Mouse (Mus musculus): ENCODE results near the gene Ndufa5. TPM values are rescaled to one million over a fixed set of nuclear protein-coding genes. Genes with fewer than 3 reads are reported as not detected.

Gene Ndufa5
- total RNA-seq (2018; cell fraction: chromatin; rRNA removed) = 10 to 100 TPM in 5 of 26 experiments, 1 to 10 TPM in 19, not detected in 2; 3.6 to 24.4 (median 7.5) TPM
- 100 to 1,000 TPM in 25 of 26 experiments, 10 to 100 TPM in 1; 93.6 to 193 (median 136) TPM for total RNA-seq (2018; cell fraction: cytosol; rRNA removed)
- total RNA-seq (2018; cell fraction: nucleus; rRNA removed) = 10 to 100 TPM in 25 of 26 experiments, 1 to 10 TPM in 1; 7.4 to 83.7 (median 30.0) TPM
- polyA plus RNA-seq (2018) = 69.6 to 126 TPM (median 88.2 TPM) in 3 replicates

GRCm38 (mm10) chr6:24527155-24528063, at the start of gene Ndufa5:
TSS of gene Ndufa5 (minus strand) at chr6:24528013.
- no peaks in the 10 kb centered on the region for H3K36me3 ChIP-seq (ENCODE audit: inconsistent target)
- under 1% methylated on average over 53 of the region's 53 CpGs for WGBS (ENCODE audit: missing documents)
- peak within 1 kb of the TSS; percentile 94 for H3K4me3 ChIP-seq (ENCODE audit: inconsistent target)
- peak within 1 kb of the TSS; percentile 17; the same call in 1 of the 2 replicates for H3K27ac ChIP-seq
- H3K79me2 ChIP-seq (ENCODE audit: inconsistent target) = peaks cover 16% of the 10 kb centered on the region; the same call in 1 of the 2 replicates

GRCm38 (mm10) chr6:24573319-24573718, 45.5 kb upstream of the Ndufa5 start:
- Histone ChIP-seq H3K36me3 (ENCODE audit: inconsistent target) (no peaks in the 10 kb centered on the region), H3K27ac (no peak overlapping the region), H3K79me2 (ENCODE audit: inconsistent target) (no peaks in the 10 kb centered on the region), H3K4me3 (ENCODE audit: inconsistent target) (no peak overlapping the region)

- no peak overlapping the region for H3K4me3 ChIP-seq (ENCODE audit: inconsistent target)
- no peaks in the 10 kb centered on the region for H3K36me3 ChIP-seq (ENCODE audit: inconsistent target)
- WGBS (ENCODE audit: missing documents) = 92% methylated on average over 14 of the region's 14 CpGs
Observed at GRCm38 (mm10) chr6:24572431-24572830, 44.6 kb upstream of the Ndufa5 start.

GRCm38 (mm10) chr6:24571126-24571525, 43.3 kb upstream of the Ndufa5 start:
- 52% methylated on average over 6 of the region's 6 CpGs for WGBS (ENCODE audit: missing documents)

More at GRCm38 (mm10) chr6:24572431-24572830, 44.6 kb upstream of the Ndufa5 start:
- Histone ChIP-seq H3K79me2 (ENCODE audit: inconsistent target) (no peaks in the 10 kb centered on the region), H3K27ac (no peak overlapping the region)

GRCm38 (mm10) chr6:24570278-24570677, 42.5 kb upstream of the Ndufa5 start:
- H3K4me3 ChIP-seq (ENCODE audit: inconsistent target) = no peak overlapping the region
- WGBS (ENCODE audit: missing documents) = 86% methylated on average over 11 of the region's 11 CpGs
- no peaks in the 10 kb centered on the region for H3K36me3 ChIP-seq (ENCODE audit: inconsistent target)
- no peak overlapping the region for H3K27ac ChIP-seq
- H3K79me2 ChIP-seq (ENCODE audit: inconsistent target) = no peaks in the 10 kb centered on the region

More at GRCm38 (mm10) chr6:24571126-24571525, 43.3 kb upstream of the Ndufa5 start:
- H3K79me2 ChIP-seq (ENCODE audit: inconsistent target) = no peaks in the 10 kb centered on the region
- no peak overlapping the region for H3K27ac ChIP-seq
- no peaks in the 10 kb centered on the region for H3K36me3 ChIP-seq (ENCODE audit: inconsistent target)
- H3K4me3 ChIP-seq (ENCODE audit: inconsistent target) = no peak overlapping the region

GRCm38 (mm10) chr6:24569711-24570110, 41.9 kb upstream of the Ndufa5 start:
- Histone ChIP-seq H3K36me3 (ENCODE audit: inconsistent target) (no peaks in the 10 kb centered on the region), H3K4me3 (ENCODE audit: inconsistent target) (no peak overlapping the region), H3K79me2 (ENCODE audit: inconsistent target) (no peaks in the 10 kb centered on the region), H3K27ac (no peak overlapping the region)
- 100% methylated on average over 1 of the region's 1 CpGs for WGBS (ENCODE audit: missing documents)

- no peaks in the 10 kb centered on the region for H3K36me3 ChIP-seq (ENCODE audit: inconsistent target)
- no peak overlapping the region for H3K4me3 ChIP-seq (ENCODE audit: inconsistent target)
- 81% methylated on average over 4 of the region's 5 CpGs for WGBS (ENCODE audit: missing documents)
- no peaks in the 10 kb centered on the region for H3K79me2 ChIP-seq (ENCODE audit: inconsistent target)
- no peak overlapping the region for H3K27ac ChIP-seq
Observed at GRCm38 (mm10) chr6:24568963-24569362, 41.1 kb upstream of the Ndufa5 start.

GRCm38 (mm10) chr6:24564886-24565285, 37.1 kb upstream of the Ndufa5 start:
- Histone ChIP-seq H3K4me3 (ENCODE audit: inconsistent target) (no peak overlapping the region), H3K79me2 (ENCODE audit: inconsistent target) (no peaks in the 10 kb centered on the region), H3K27ac (no peak overlapping the region), H3K36me3 (ENCODE audit: inconsistent target) (no peaks in the 10 kb centered on the region)
- 67% methylated on average over 1 of the region's 1 CpGs for WGBS (ENCODE audit: missing documents)

GRCm38 (mm10) chr6:24564081-24564480, 36.3 kb upstream of the Ndufa5 start:
- H3K4me3 ChIP-seq (ENCODE audit: inconsistent target) = no peak overlapping the region
- no peaks in the 10 kb centered on the region for H3K36me3 ChIP-seq (ENCODE audit: inconsistent target)
- no peaks in the 10 kb centered on the region for H3K79me2 ChIP-seq (ENCODE audit: inconsistent target)
- WGBS (ENCODE audit: missing documents) = 80% methylated on average over 7 of the region's 9 CpGs
- no peak overlapping the region for H3K27ac ChIP-seq

GRCm38 (mm10) chr6:24555488-24555887, 27.7 kb upstream of the Ndufa5 start:
- H3K36me3 ChIP-seq (ENCODE audit: inconsistent target) = no peaks in the 10 kb centered on the region
- 96% methylated on average over 2 of the region's 2 CpGs for WGBS (ENCODE audit: missing documents)
- H3K79me2 ChIP-seq (ENCODE audit: inconsistent target) = no peaks in the 10 kb centered on the region
- no peak overlapping the region for H3K27ac ChIP-seq
- no peak overlapping the region for H3K4me3 ChIP-seq (ENCODE audit: inconsistent target)

GRCm38 (mm10) chr6:24554427-24555086, 26.7 kb upstream of the Ndufa5 start:
- Histone ChIP-seq H3K27ac (no peak overlapping the region), H3K4me3 (ENCODE audit: inconsistent target) (no peak overlapping the region), H3K79me2 (ENCODE audit: inconsistent target) (no peaks in the 10 kb centered on the region), H3K36me3 (ENCODE audit: inconsistent target) (no peaks in the 10 kb centered on the region)
- WGBS (ENCODE audit: missing documents) = 81% methylated on average over 11 of the region's 11 CpGs

- H3K4me3 ChIP-seq (ENCODE audit: inconsistent target) = no peak overlapping the region
- H3K27ac ChIP-seq = no peak overlapping the region
- WGBS (ENCODE audit: missing documents) = 64% methylated on average over 7 of the region's 7 CpGs
- no peaks in the 10 kb centered on the region for H3K79me2 ChIP-seq (ENCODE audit: inconsistent target)
- H3K36me3 ChIP-seq (ENCODE audit: inconsistent target) = no peaks in the 10 kb centered on the region
Observed at GRCm38 (mm10) chr6:24552046-24552445, 24.2 kb upstream of the Ndufa5 start.

- H3K27ac ChIP-seq = no peak overlapping the region
- H3K36me3 ChIP-seq (ENCODE audit: inconsistent target) = no peaks in the 10 kb centered on the region
- WGBS (ENCODE audit: missing documents) = 23% methylated on average over 2 of the region's 2 CpGs
Observed at GRCm38 (mm10) chr6:24549801-24550200, 22.0 kb upstream of the Ndufa5 start.

GRCm38 (mm10) chr6:24546716-24547420, 19.1 kb upstream of the Ndufa5 start:
- Histone ChIP-seq H3K27ac (no peak overlapping the region), H3K4me3 (ENCODE audit: inconsistent target) (no peak overlapping the region), H3K79me2 (ENCODE audit: inconsistent target) (no peaks in the 10 kb centered on the region), H3K36me3 (ENCODE audit: inconsistent target) (no peaks in the 10 kb centered on the region)
- WGBS (ENCODE audit: missing documents) = 56% methylated on average over 1 of the region's 1 CpGs

More at GRCm38 (mm10) chr6:24549801-24550200, 22.0 kb upstream of the Ndufa5 start:
- H3K4me3 ChIP-seq (ENCODE audit: inconsistent target) = no peak overlapping the region
- no peaks in the 10 kb centered on the region for H3K79me2 ChIP-seq (ENCODE audit: inconsistent target)
